Mouse (Mus musculus) MEL (cell line): ENCODE data around the gene Cgnl1. TPM values are rescaled to one million over a fixed set of nuclear protein-coding genes. Genes with fewer than 3 reads are reported as not detected.

ENCODE experiments used
- DNase-seq: peaks from one replicate; pipeline ENCODE4 v3.0.0; 2011; ENCODE audit warnings: low read depth, low spot score
- H3K27ac ChIP-seq: 2 replicates; pipeline ENCODE4 v1.5.1; 2012; ENCODE audit warnings: low read depth, mild to moderate bottlenecking, control low read depth, low read length, moderate library complexity; ENCODE audit not compliant: control insufficient read depth
- H3K27me3 ChIP-seq, 2 experiments: fragments of 150-350 bp in 1 of 2; sonication (generic) in 1 of 2; 2 replicates each; pipeline ENCODE4 v1.6.1; 2012; ENCODE audit warnings: low read length in 2 of 2, mild to moderate bottlenecking in 2 of 2, improper control_type of control experiment in 1 of 2, moderate library complexity in 1 of 2; ENCODE audit not compliant: insufficient read depth in 2 of 2, control insufficient read depth in 1 of 2
- H3K36me3 ChIP-seq, 2 experiments: 2 replicates each; pipeline ENCODE4 v1.6.1; 2012 to 2014; ENCODE audit warnings: low read length in 2 of 2, improper control_type of control experiment in 1 of 2, inconsistent platforms in 1 of 2, mild to moderate bottlenecking in 1 of 2; ENCODE audit not compliant: insufficient read depth in 2 of 2, control insufficient read depth in 1 of 2
- H3K4me1 ChIP-seq, 2 experiments: fragments of 150-350 bp in 1 of 2; sonication (generic) in 1 of 2; 2 replicates each; pipeline ENCODE4 v1.6.1; 2012; ENCODE audit warnings: low read length in 2 of 2, improper control_type of control experiment in 1 of 2, mild to moderate bottlenecking in 1 of 2; ENCODE audit not compliant: insufficient read depth in 2 of 2, control insufficient read depth in 1 of 2
- H3K4me3 ChIP-seq, 2 experiments: fragments of 150-350 bp in 1 of 2; sonication (generic) in 1 of 2; 2 replicates each; pipeline ENCODE4 v1.5.1; 2012; ENCODE audit warnings: low read depth in 2 of 2, low read length in 2 of 2, mild to moderate bottlenecking in 2 of 2, moderate library complexity in 2 of 2, control low read depth in 1 of 2, improper control_type of control experiment in 1 of 2; ENCODE audit not compliant: control insufficient read depth in 1 of 2, insufficient read depth in 1 of 2
- H3K79me2 ChIP-seq: 2 replicates; pipeline ENCODE4 v1.6.1; 2012; ENCODE audit warnings: mild to moderate bottlenecking, low read length, moderate library complexity; ENCODE audit not compliant: control insufficient read depth, poor library complexity, insufficient read depth
- H3K9ac ChIP-seq: 2 replicates; pipeline ENCODE4 v1.6.1; 2012; ENCODE audit warnings: low read depth, mild to moderate bottlenecking, control low read depth, low read length, moderate library complexity; ENCODE audit not compliant: control insufficient read depth, poor library complexity, severe bottlenecking
- H3K9me3 ChIP-seq: fragments of 150-350 bp; sonication (generic); replicated peaks from 2 replicates; pipeline ENCODE4 v1.6.1; 2012; ENCODE audit warnings: mild to moderate bottlenecking, low read length, improper control_type of control experiment, moderate library complexity; ENCODE audit not compliant: insufficient read depth
- BHLHE40 ChIP-seq: IDR thresholded peaks from 2 replicates; pipeline ENCODE4 v1.6.1; 2012; ENCODE audit warnings: low read depth, mild to moderate bottlenecking, inconsistent platforms, low read length, improper control_type of control experiment, borderline replicate concordance
- CHD1 ChIP-seq: IDR thresholded peaks from 2 replicates; pipeline ENCODE4 v1.6.1; 2012; ENCODE audit warnings: low read depth, mild to moderate bottlenecking, inconsistent platforms, low read length, improper control_type of control experiment
- CHD2 ChIP-seq: IDR thresholded peaks from 2 replicates; pipeline ENCODE4 v1.6.1; 2011; ENCODE audit warnings: low read length, improper control_type of control experiment
- EP300 ChIP-seq, 2 experiments: IDR thresholded peaks; 2 replicates each; pipeline ENCODE4 v1.6.1; 2011; ENCODE audit warnings: improper control_type of control experiment in 2 of 2, low read length in 2 of 2, low read depth in 1 of 2, mild to moderate bottlenecking in 1 of 2
- GABPA ChIP-seq: IDR thresholded peaks from 2 replicates; pipeline ENCODE4 v1.6.1; 2012; ENCODE audit warnings: low read depth, mild to moderate bottlenecking, inconsistent platforms, low read length, improper control_type of control experiment, moderate library complexity
- GATA1 ChIP-seq: IDR thresholded peaks from 2 replicates; pipeline ENCODE4 v1.6.1; 2011; ENCODE audit warnings: low read depth, low read length, improper control_type of control experiment
- HCFC1 ChIP-seq: IDR thresholded peaks from 2 replicates; pipeline ENCODE4 v1.6.1; 2012; ENCODE audit warnings: low read depth, mild to moderate bottlenecking, inconsistent platforms, low read length, improper control_type of control experiment, moderate library complexity
- JUND ChIP-seq: IDR thresholded peaks from 2 replicates; pipeline ENCODE4 v1.6.1; 2011; ENCODE audit warnings: low read depth, mild to moderate bottlenecking, improper control_type of control experiment, low read length
- KAT2A ChIP-seq: conservative IDR thresholded peaks from 2 replicates; pipeline ENCODE4 v1.6.1; 2012; ENCODE audit warnings: low read depth, low read length, improper control_type of control experiment, inconsistent platforms
- MAX ChIP-seq: IDR thresholded peaks from 2 replicates; pipeline ENCODE4 v1.6.1; 2011; ENCODE audit warnings: low read length, improper control_type of control experiment
- MEF2A ChIP-seq: IDR thresholded peaks from 2 replicates; pipeline ENCODE4 v1.6.1; 2014; ENCODE audit warnings: low read depth, mild to moderate bottlenecking, inconsistent platforms, low read length, improper control_type of control experiment; ENCODE audit not compliant: poor library complexity, insufficient replicate concordance, severe bottlenecking; ENCODE audit errors: extremely low read depth
- MYB ChIP-seq: IDR thresholded peaks from 2 replicates; pipeline ENCODE4 v1.6.1; 2011; ENCODE audit warnings: mild to moderate bottlenecking, low read depth, low read length, improper control_type of control experiment
- MYC ChIP-seq: IDR thresholded peaks from 2 replicates; pipeline ENCODE4 v1.6.1; 2011; ENCODE audit warnings: low read depth, mild to moderate bottlenecking, low read length, improper control_type of control experiment, moderate library complexity
- NELFE ChIP-seq: IDR thresholded peaks from 2 replicates; pipeline ENCODE4 v1.6.1; 2011; ENCODE audit warnings: low read depth, low read length, improper control_type of control experiment
- RAD21 ChIP-seq: IDR thresholded peaks from 2 replicates; pipeline ENCODE4 v1.6.1; 2011; ENCODE audit warnings: mild to moderate bottlenecking, low read depth, low read length, improper control_type of control experiment
- RCOR1 ChIP-seq: IDR thresholded peaks from 2 replicates; pipeline ENCODE4 v1.6.1; 2012; ENCODE audit warnings: low read depth, mild to moderate bottlenecking, inconsistent platforms, low read length, improper control_type of control experiment
- TAL1 ChIP-seq: IDR thresholded peaks from 2 replicates; pipeline ENCODE4 v1.6.1; 2012; ENCODE audit warnings: mild to moderate bottlenecking, inconsistent platforms, low read length, moderate library complexity, mixed read lengths
- TCF12 ChIP-seq: IDR thresholded peaks from 2 replicates; pipeline ENCODE4 v1.6.1; 2014; ENCODE audit warnings: low read depth, mild to moderate bottlenecking, inconsistent platforms, low read length, improper control_type of control experiment, moderate library complexity
- UBTF ChIP-seq: IDR thresholded peaks from 2 replicates; pipeline ENCODE4 v1.6.1; 2012; ENCODE audit warnings: low read depth, mild to moderate bottlenecking, inconsistent platforms, low read length, improper control_type of control experiment, moderate library complexity, borderline replicate concordance; ENCODE audit not compliant: insufficient read depth
- USF1 ChIP-seq: IDR thresholded peaks from 2 replicates; pipeline ENCODE4 v1.6.1; 2014; ENCODE audit warnings: low read depth, mild to moderate bottlenecking, inconsistent platforms, low read length, improper control_type of control experiment, moderate library complexity
- USF2 ChIP-seq, 2 experiments: IDR thresholded peaks; 2 replicates each; pipeline ENCODE4 v1.6.1; 2011 to 2012; ENCODE audit warnings: improper control_type of control experiment in 2 of 2, low read length in 2 of 2, borderline replicate concordance in 1 of 2, inconsistent platforms in 1 of 2, low read depth in 1 of 2, mild to moderate bottlenecking in 1 of 2; ENCODE audit not compliant: insufficient read depth in 1 of 2
- ZKSCAN1 ChIP-seq: IDR thresholded peaks from 2 replicates; pipeline ENCODE4 v1.6.1; 2012; ENCODE audit warnings: low read depth, mild to moderate bottlenecking, inconsistent platforms, low read length, improper control_type of control experiment, moderate library complexity
- ZMIZ1 ChIP-seq: IDR thresholded peaks from 2 replicates; pipeline ENCODE4 v1.6.1; 2012; ENCODE audit warnings: low read depth, mild to moderate bottlenecking, inconsistent platforms, low read length, improper control_type of control experiment, moderate library complexity
- ZNF384 ChIP-seq: IDR thresholded peaks from 2 replicates; pipeline ENCODE4 v1.6.1; 2012; ENCODE audit warnings: low read depth, mild to moderate bottlenecking, inconsistent platforms, low read length, improper control_type of control experiment
- polyA plus RNA-seq, 2 experiments: library from polyadenylated mRNA; stranded (reverse) in 1 of 2; unstranded in 1 of 2; fragments of >175 nt in 1 of 2; fragments of >200 nt in 1 of 2; gene quantifications; 2 replicates each; pipeline versions ENCODE4 v1.2.1 to v1.2.4; 2012; ENCODE audit warnings: low replicate concordance in 2 of 2, low read depth in 1 of 2; ENCODE audit not compliant: insufficient read length in 2 of 2, insufficient read depth in 1 of 2, missing spikeins in 1 of 2
- total RNA-seq: library from RNA; depleted of rRNA; stranded (reverse); fragments of 300-350 nt; gene quantifications from 2 replicates; pipeline ENCODE4 v1.2.3, GENCODE M21; 2012

The Cgnl1 gene
- total and polyA plus RNA-seq, 3 experiments = 0.19 to 0.70 TPM; not detected in 1

- no peak for TF ChIP-seq HCFC1
- Histone ChIP-seq H3K4me1 (no peaks in the 10 kb centered on the region), H3K9ac (no peak overlapping the region), H3K27me3 (peaks cover 12 to 20% of the 10 kb centered on the region in 2 experiments), H3K9me3 (no peaks in the 10 kb centered on the region), H3K36me3 (no peaks in the 10 kb centered on the region), H3K4me3 (no peak overlapping the region), H3K27ac (no peak overlapping the region), H3K79me2 (no peaks in the 10 kb centered on the region)
- no peak for DNase-seq
These were observed 14.5 kb downstream of the Cgnl1 start for GRCm38 (mm10) chr9:71756916-71757315.

GRCm38 (mm10) chr9:71753981-71754380 lies 17.4 kb downstream of the Cgnl1 start:
- no peak for TF ChIP-seq JUND
- TF ChIP-seq TAL1 = no peak
- TF ChIP-seq UBTF = no peak
- TF ChIP-seq MYB = no peak
- TF ChIP-seq HCFC1 = no peak
- TF ChIP-seq EP300 (IDR thresholded peaks at IDR 0.05; ENCODE audit: low read depth in 1 of 2, low read length in 2 of 2) = no peak
- TF ChIP-seq CHD1 = no peak
- TF ChIP-seq BHLHE40 = no peak
- TF ChIP-seq USF1 = no peak
- no peak for TF ChIP-seq RAD21
- TF ChIP-seq CHD2 = no peak
- TF ChIP-seq KAT2A = no peak
- no peak for TF ChIP-seq USF2 (IDR thresholded peaks at IDR 0.05; ENCODE audit: borderline replicate concordance in 1 of 2, insufficient read depth in 1 of 2, low read depth in 1 of 2, low read length in 2 of 2)
- TF ChIP-seq NELFE = no peak
- no peak for TF ChIP-seq MYC
- TF ChIP-seq, all 39 proteins: peak for 0
- H3K79me2 ChIP-seq = no peaks in the 10 kb centered on the region
- peaks cover 3 to 6% of the 10 kb centered on the region in 2 experiments; a peak in 3 of 4 replicates for H3K4me1 ChIP-seq
- H3K4me3 ChIP-seq = no peak overlapping the region
- DNase-seq = no peak
- H3K27ac ChIP-seq = no peak overlapping the region
- H3K9ac ChIP-seq = no peak overlapping the region
- peaks cover 12 to 18% of the 10 kb centered on the region in 2 experiments for H3K27me3 ChIP-seq
- H3K36me3 ChIP-seq = peaks cover 0 to 7% of the 10 kb centered on the region in 2 experiments; a peak in 2 of 4 replicates
- H3K9me3 ChIP-seq = no peaks in the 10 kb centered on the region

- Histone ChIP-seq H3K36me3 (peaks cover 0 to 7% of the 10 kb centered on the region in 2 experiments; a peak in 2 of 4 replicates), H3K4me1 (peaks cover 3 to 6% of the 10 kb centered on the region in 2 experiments; a peak in 3 of 4 replicates), H3K27me3 (peaks cover 12 to 18% of the 10 kb centered on the region in 2 experiments), H3K79me2 (no peaks in the 10 kb centered on the region), H3K27ac (no peak overlapping the region), H3K9ac (no peak overlapping the region), H3K9me3 (no peaks in the 10 kb centered on the region), H3K4me3 (no peak overlapping the region)
- TF ChIP-seq USF2 (IDR thresholded peaks at IDR 0.05; ENCODE audit: borderline replicate concordance in 1 of 2, insufficient read depth in 1 of 2, low read depth in 1 of 2, low read length in 2 of 2) (no peak), GATA1 (no peak), ZKSCAN1 (no peak), ZNF384 (no peak), JUND (no peak), MEF2A (no peak), TCF12 (no peak), UBTF (no peak), ZMIZ1 (no peak), MYC (no peak), RCOR1 (no peak), HCFC1 (no peak), CHD2 (no peak), GABPA (no peak), MAX (no peak)
- DNase-seq = no peak
These were observed 17.9 kb downstream of the Cgnl1 start for GRCm38 (mm10) chr9:71753529-71753928.
